Mouse (Mus musculus) T-cell, adult 2 months (primary cell): ENCODE data around the gene Klf15.

Source experiments
- DNase-seq: peaks from one replicate; pipeline ENCODE4 v3.0.0; 2022; ENCODE audit warnings: low spot score

The Klf15 gene

GRCm38 (mm10) chr6:90491956-90492744 lies 29.8 kb downstream of the Klf15 start:
- no peak for DNase-seq

GRCm38 (mm10) chr6:90494155-90494554 lies 31.8 kb downstream of the Klf15 start:
- no peak for DNase-seq

GRCm38 (mm10) chr6:90494566-90494965 lies 32.2 kb downstream of the Klf15 start:
- DNase-seq, result no peak

GRCm38 (mm10) chr6:90495282-90495912 lies 33.0 kb downstream of the Klf15 start:
- DNase-seq, result no peak

GRCm38 (mm10) chr6:90496217-90496616 lies 33.8 kb downstream of the Klf15 start:
- DNase-seq, result no peak

- DNase-seq, result no peak
These were observed 37.1 kb downstream of the Klf15 start for GRCm38 (mm10) chr6:90499509-90499908.

- no peak for DNase-seq
These were observed 39.0 kb downstream of the Klf15 start for GRCm38 (mm10) chr6:90501222-90501940.

GRCm38 (mm10) chr6:90505906-90506305 lies 43.5 kb downstream of the Klf15 start:
- DNase-seq, result no peak

GRCm38 (mm10) chr6:90506673-90507311 lies 44.4 kb downstream of the Klf15 start:
- DNase-seq, result no peak

- DNase-seq, result no peak
These were observed 45.1 kb downstream of the Klf15 start for GRCm38 (mm10) chr6:90507443-90507842.

GRCm38 (mm10) chr6:90508197-90508624 lies 45.8 kb downstream of the Klf15 start:
- DNase-seq, result no peak

GRCm38 (mm10) chr6:90509085-90509484 lies 46.7 kb downstream of the Klf15 start:
- DNase-seq, result no peak

- DNase-seq, result no peak
These were observed 50.0 kb downstream of the Klf15 start for GRCm38 (mm10) chr6:90512416-90512815.

- DNase-seq, result no peak
These were observed 50.9 kb downstream of the Klf15 start for GRCm38 (mm10) chr6:90513074-90513856.

- DNase-seq, result no peak
These were observed 52.0 kb downstream of the Klf15 start for GRCm38 (mm10) chr6:90514369-90514768.

- DNase-seq, result no peak
These were observed 52.6 kb downstream of the Klf15 start for GRCm38 (mm10) chr6:90514883-90515405.

- DNase-seq, result no peak
These were observed 56.5 kb downstream of the Klf15 start for GRCm38 (mm10) chr6:90518892-90519291.

GRCm38 (mm10) chr6:90519375-90519774 lies 57.0 kb downstream of the Klf15 start:
- DNase-seq, result no peak
